Mouse (Mus musculus): ENCODE measurements around the gene Gsdma2. TPM values are rescaled to one million over a fixed set of nuclear protein-coding genes. Genes with fewer than 3 reads are reported as not detected.
"Not testable (repeated sequence)": the region's sequence is repeated elsewhere in the genome, so short reads cannot be mapped to it uniquely, and the experiment has no call there.

The Gsdma2 gene
- polyA plus RNA-seq (2015; fragmentation: Nextera tagmentation; extraction: Ambion mirVana), result not detected in 2 replicates

DNA sequence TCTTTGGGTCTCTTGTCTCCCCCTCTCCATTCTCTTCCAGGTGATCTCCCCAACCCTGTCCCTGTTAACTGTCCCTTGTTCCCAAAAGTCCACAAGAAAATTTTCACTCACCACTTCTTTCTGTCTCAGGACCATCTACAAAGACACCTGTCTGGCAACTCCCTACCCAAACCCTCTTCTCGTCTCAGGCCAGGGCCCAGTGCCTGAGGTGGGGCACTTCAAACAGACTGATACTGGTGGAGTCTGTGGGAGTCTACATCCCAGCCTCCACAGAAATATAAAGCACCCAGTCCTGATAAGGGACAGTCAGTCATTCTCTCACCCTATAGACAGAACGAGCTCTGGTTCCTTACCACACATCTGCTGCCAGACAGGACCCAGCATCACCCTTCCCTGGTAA is at the start of gene Gsdma2:
Gene Gsdma2 (plus strand): TSS at position 301 of the 400 bp plus-strand sequence.
- H3K27me3 ChIP-seq (replicated peaks), result no peaks in the 10 kb centered on the region
- no peak within 1 kb of the TSS for H3K9ac ChIP-seq
- no peak within 1 kb of the TSS for H3K27ac ChIP-seq
- H3K9me3 ChIP-seq, result no peaks in the 10 kb centered on the region
- no peak within 1 kb of the TSS for H3K4me3 ChIP-seq
- ATAC-seq (replicated peaks), result no peak
- H3K36me3 ChIP-seq (replicated peaks), result no peaks in the 10 kb centered on the region
- H3K4me2 ChIP-seq, result no peak within 1 kb of the TSS
- H3K4me1 ChIP-seq, result no peaks in the 10 kb centered on the region
- WGBS, result 67% methylated on average over 2 of the region's 2 CpGs

DNA sequence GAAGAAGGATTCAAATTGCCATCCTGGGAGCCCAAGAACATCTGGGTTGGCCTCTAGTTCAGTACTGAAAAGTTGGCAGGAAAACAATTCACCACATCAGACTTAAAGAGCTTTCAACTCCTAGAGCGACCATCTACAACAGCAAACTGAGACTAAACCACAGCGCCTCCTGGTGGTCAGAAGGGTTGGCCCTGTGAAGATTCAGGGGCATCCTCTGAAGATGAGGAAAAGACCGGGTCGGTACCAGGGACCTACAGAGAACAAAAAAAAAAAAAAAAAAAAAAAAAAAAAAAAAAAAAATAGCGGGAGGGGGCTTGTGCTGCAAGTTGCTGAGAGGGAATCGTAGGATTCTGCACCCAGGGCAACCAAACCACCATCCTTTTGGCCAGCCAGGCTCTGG is 49.2 kb upstream of the Gsdma2 start:
- no peaks in the 10 kb centered on the region for H3K36me3 ChIP-seq (replicated peaks)
- H3K4me2 ChIP-seq, result no peak overlapping the region
- H3K4me3 ChIP-seq, result no peak overlapping the region
- H3K9me3 ChIP-seq, result no peaks in the 10 kb centered on the region
- H3K4me1 ChIP-seq, result peaks cover 4% of the 10 kb centered on the region
- H3K27me3 ChIP-seq (replicated peaks), result peaks cover 14% of the 10 kb centered on the region
- WGBS, result 47% methylated on average over 6 of the region's 6 CpGs
- H3K27ac ChIP-seq, result no peak overlapping the region
- no peak for ATAC-seq (replicated peaks)
- H3K9ac ChIP-seq, result no peak overlapping the region

DNA sequence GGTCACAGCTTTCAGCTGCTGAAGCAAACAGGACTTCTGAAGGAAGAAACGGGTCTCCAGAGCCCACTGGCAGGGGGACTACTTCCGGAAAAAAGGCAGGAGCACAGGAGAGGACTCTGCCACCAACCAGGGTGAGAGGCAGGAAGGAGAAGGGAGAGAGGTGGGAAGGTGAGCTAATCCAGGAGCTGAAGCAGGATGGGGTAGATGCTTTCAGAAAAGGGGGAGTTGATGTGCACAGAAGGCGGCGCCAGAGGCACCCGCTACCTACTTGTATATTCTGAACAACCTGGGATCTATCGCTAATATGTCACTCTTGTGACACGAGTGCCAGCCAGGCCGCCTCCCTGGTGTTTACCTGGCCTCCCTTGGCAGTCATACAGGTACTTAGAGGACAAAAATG is 48.6 kb upstream of the Gsdma2 start, which contains the start of gene Lrrc3c:
Gene Lrrc3c (plus strand): TSS at position 301 of the 400 bp plus-strand sequence.
- no peak within 1 kb of the TSS for H3K9ac ChIP-seq
- H3K27ac ChIP-seq, result no peak within 1 kb of the TSS

DNA sequence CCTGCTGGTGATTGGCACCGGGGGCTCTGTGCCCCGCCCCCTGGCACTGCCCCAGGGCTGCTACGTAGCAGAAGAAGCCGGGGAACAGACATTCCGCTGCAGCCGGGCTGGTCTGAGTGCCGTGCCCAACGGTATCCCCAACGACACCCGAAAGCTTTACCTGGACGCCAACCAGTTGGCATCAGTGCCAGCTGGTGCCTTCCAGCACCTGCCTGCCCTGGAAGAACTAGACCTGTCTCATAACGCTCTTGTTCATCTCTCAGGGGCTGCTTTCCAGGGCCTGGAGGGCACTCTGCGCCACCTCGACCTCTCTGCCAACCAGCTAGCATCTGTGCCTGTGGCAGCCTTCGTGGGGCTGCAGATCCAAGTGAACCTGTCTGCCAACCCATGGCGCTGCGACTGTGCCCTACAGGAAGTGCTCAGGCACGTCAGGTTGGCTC is 47.7 kb upstream of the Gsdma2 start:
- Histone ChIP-seq H3K27me3 (replicated peaks) (peaks cover 14% of the 10 kb centered on the region), H3K4me2 (no peak overlapping the region), H3K36me3 (replicated peaks) (no peaks in the 10 kb centered on the region), H3K4me3 (no peak overlapping the region), H3K9me3 (no peaks in the 10 kb centered on the region), H3K9ac (no peak overlapping the region), H3K27ac (no peak overlapping the region), H3K4me1 (peaks cover 6% of the 10 kb centered on the region)
- WGBS, result 66% methylated on average over 18 of the region's 18 CpGs
- no peak for ATAC-seq (replicated peaks)

More for the DNA sequence above, 48.6 kb upstream of the Gsdma2 start, which contains the start of gene Lrrc3c:
- Histone ChIP-seq H3K4me3 (no peak within 1 kb of the TSS), H3K36me3 (replicated peaks) (no peaks in the 10 kb centered on the region), H3K4me2 (no peak within 1 kb of the TSS), H3K4me1 (peaks cover 6% of the 10 kb centered on the region), H3K9me3 (no peaks in the 10 kb centered on the region), H3K27me3 (replicated peaks) (peaks cover 14% of the 10 kb centered on the region)
- ATAC-seq (replicated peaks), result no peak
- WGBS, result 88% methylated on average over 8 of the region's 8 CpGs

GRCm38 (mm10) chr11:98599291-98599690 is 47.3 kb upstream of the Gsdma2 start:
- Histone ChIP-seq H3K4me3 (no peak overlapping the region), H3K4me2 (no peak overlapping the region), H3K9ac (no peak overlapping the region), H3K36me3 (replicated peaks) (no peaks in the 10 kb centered on the region), H3K27me3 (replicated peaks) (peaks cover 14% of the 10 kb centered on the region), H3K27ac (no peak overlapping the region), H3K4me1 (peaks cover 6% of the 10 kb centered on the region), H3K9me3 (no peaks in the 10 kb centered on the region)
- no peak for ATAC-seq (replicated peaks)
- 39% methylated on average over 18 of the region's 18 CpGs for WGBS

GRCm38 (mm10) chr11:98602090-98602690 is 44.4 kb upstream of the Gsdma2 start:
- Histone ChIP-seq H3K4me3 (peak overlapping the region; percentile 30), H3K9ac (no peak overlapping the region), H3K27ac (no peak overlapping the region), H3K36me3 (replicated peaks) (no peaks in the 10 kb centered on the region), H3K27me3 (replicated peaks) (peaks cover 14% of the 10 kb centered on the region), H3K9me3 (no peaks in the 10 kb centered on the region), H3K4me2 (peak overlapping the region; percentile 51), H3K4me1 (peaks cover 6% of the 10 kb centered on the region)
- WGBS, result 2% methylated on average over 20 of the region's 20 CpGs
- ATAC-seq (replicated peaks), result no peak

GRCm38 (mm10) chr11:98603953-98604352 is 42.6 kb upstream of the Gsdma2 start:
- H3K36me3 ChIP-seq (replicated peaks), result no peaks in the 10 kb centered on the region
- H3K27me3 ChIP-seq (replicated peaks), result peaks cover 9% of the 10 kb centered on the region
- no peak overlapping the region for H3K4me3 ChIP-seq
- no peak overlapping the region for H3K9ac ChIP-seq
- H3K4me2 ChIP-seq, result no peak overlapping the region
- H3K27ac ChIP-seq, result no peak overlapping the region
- peaks cover 6% of the 10 kb centered on the region for H3K4me1 ChIP-seq
- H3K9me3 ChIP-seq, result no peaks in the 10 kb centered on the region
- 92% methylated on average over 2 of the region's 2 CpGs for WGBS
- no peak for ATAC-seq (replicated peaks)

DNA sequence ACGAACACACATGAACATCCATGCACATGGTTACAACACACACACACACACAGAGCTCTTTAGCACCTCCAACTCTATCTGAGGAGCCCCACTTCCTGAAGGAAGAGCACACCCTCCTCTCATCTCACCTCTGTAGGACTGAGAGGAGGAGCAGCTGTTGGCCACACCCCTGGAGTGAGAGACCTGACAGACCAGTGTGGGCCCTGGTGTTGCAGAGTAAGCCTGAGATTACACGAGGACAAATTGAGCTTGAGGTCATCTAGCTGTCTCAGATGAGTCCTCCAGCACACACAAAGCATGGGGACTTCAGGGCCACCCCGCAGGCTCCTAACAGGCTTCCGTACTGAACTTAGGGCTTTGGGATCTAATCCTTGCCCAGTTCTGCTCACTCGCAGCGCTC is 41.6 kb upstream of the Gsdma2 start:
- ATAC-seq (replicated peaks); H3K4me1 ChIP-seq; H3K9ac ChIP-seq; H3K4me2 ChIP-seq; H3K4me3 ChIP-seq; H3K36me3 ChIP-seq (replicated peaks); H3K27me3 ChIP-seq (replicated peaks); H3K9me3 ChIP-seq; H3K27ac ChIP-seq: not testable (repeated sequence)
- 71% methylated on average over 6 of the region's 6 CpGs for WGBS

DNA sequence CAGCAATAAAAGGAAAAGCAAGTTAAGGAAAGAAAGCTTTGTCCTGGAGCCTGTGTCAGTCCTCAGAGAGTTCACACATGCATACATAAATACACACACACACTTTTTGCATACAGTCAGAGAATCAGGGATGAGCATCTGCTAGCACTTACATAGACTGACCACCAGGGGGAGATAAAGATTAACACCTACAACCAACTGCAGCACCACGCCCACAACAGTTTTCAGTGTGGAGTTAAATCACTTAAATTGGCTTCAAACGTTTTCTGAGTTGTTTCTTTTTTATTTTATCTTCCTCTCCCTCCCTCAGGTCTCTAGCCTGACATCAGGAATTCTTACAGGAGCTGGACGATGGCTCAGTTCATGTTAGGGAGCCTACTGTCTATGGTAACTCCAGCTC is 39.8 kb upstream of the Gsdma2 start:
- H3K36me3 ChIP-seq (replicated peaks), result no peaks in the 10 kb centered on the region

DNA sequence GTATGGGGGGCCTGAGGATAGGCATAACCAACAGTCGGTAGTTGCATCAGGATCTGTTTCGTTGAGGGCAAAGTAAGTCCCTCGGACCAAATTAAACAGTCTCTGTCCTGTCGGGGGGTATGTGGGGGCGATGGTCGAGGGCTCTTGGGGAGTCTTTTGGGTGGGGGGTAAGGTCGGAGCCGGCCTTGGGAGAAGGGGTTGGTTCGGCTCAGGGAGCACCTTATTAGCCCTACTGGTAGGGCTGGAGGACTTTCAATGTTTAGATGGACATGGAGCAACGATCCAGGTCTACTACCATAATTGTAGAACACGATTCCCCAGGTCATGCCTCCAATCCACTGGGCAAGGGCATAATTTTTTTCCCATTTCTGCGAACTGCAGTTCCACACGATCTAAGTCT is 25.8 kb upstream of the Gsdma2 start:
- ATAC-seq (replicated peaks), result no peak
- no peaks in the 10 kb centered on the region for H3K4me1 ChIP-seq
- H3K27me3 ChIP-seq (replicated peaks), result no peaks in the 10 kb centered on the region
- H3K4me3 ChIP-seq, result no peak overlapping the region
- H3K36me3 ChIP-seq (replicated peaks), result no peaks in the 10 kb centered on the region
- 95% methylated on average over 13 of the region's 13 CpGs for WGBS
- no peak overlapping the region for H3K4me2 ChIP-seq
- no peaks in the 10 kb centered on the region for H3K9me3 ChIP-seq
- H3K27ac ChIP-seq, result no peak overlapping the region
- H3K9ac ChIP-seq, result no peak overlapping the region

More for the DNA sequence above, 39.8 kb upstream of the Gsdma2 start:
- no peak overlapping the region for H3K4me2 ChIP-seq
- ATAC-seq (replicated peaks), result no peak
- no peaks in the 10 kb centered on the region for H3K9me3 ChIP-seq
- H3K4me1 ChIP-seq, result peaks cover 6% of the 10 kb centered on the region
- H3K9ac ChIP-seq, result no peak overlapping the region
- H3K4me3 ChIP-seq, result no peak overlapping the region
- no peaks in the 10 kb centered on the region for H3K27me3 ChIP-seq (replicated peaks)
- no peak overlapping the region for H3K27ac ChIP-seq
- 9% methylated on average over 3 of the region's 3 CpGs for WGBS

- not testable (repeated sequence) for H3K27me3 ChIP-seq (replicated peaks); H3K4me2 ChIP-seq; H3K4me1 ChIP-seq; H3K9me3 ChIP-seq; H3K27ac ChIP-seq; H3K4me3 ChIP-seq; ATAC-seq (replicated peaks); H3K9ac ChIP-seq; H3K36me3 ChIP-seq (replicated peaks)
- WGBS, result 84% methylated on average over 6 of the region's 6 CpGs
Measured at GRCm38 (mm10) chr11:98623981-98624380, 22.6 kb upstream of the Gsdma2 start.

DNA sequence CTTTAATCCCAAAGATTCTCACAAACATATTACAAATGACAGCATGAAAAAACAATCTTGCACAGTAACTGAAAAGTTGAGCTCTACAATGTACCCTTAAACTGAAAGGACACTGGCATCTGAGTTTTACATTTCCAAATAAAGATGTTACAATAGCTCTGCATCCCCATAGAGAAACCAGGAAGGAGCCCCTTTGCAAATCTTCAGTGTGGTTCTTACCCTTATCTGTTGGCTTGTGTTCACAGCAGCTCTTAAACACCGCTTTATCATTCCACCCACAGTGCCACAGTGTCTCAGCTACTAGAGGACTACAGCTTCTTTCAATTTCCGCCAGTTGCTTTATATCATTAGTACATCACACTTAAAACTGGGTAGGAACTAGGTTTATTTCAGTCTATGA is 22.2 kb upstream of the Gsdma2 start:
- H3K36me3 ChIP-seq (replicated peaks); H3K4me3 ChIP-seq; H3K27ac ChIP-seq; H3K4me1 ChIP-seq; H3K9me3 ChIP-seq; H3K9ac ChIP-seq; H3K4me2 ChIP-seq; H3K27me3 ChIP-seq (replicated peaks); ATAC-seq (replicated peaks): not testable (repeated sequence)
- WGBS, result 93% methylated on average over 2 of the region's 2 CpGs
